Mouse (Mus musculus): Measurements from ENCODE around the gene Retreg1. TPM values are rescaled to one million over a fixed set of nuclear protein-coding genes. Genes with fewer than 3 reads are reported as not detected.

The Retreg1 gene
- total and polyA plus RNA-seq, 3 experiments, result 17.5 to 28.7 (median 19.0) TPM

GRCm38 (mm10) chr15:25844771-25845170, 1.8 kb downstream of the Retreg1 start:
- Histone ChIP-seq H3K9me3 (replicated peaks; ENCODE audit: low read length) (peaks cover 7% of the 10 kb centered on the region), H3K27ac (ENCODE audit: insufficient read depth, low read depth) (no peak overlapping the region), H3K27me3 (replicated peaks) (no peaks in the 10 kb centered on the region), H3K4me3 (replicated peaks in 1 of 3; ENCODE audit: low read depth in 2 of 3, low read length in 2 of 3, poor library complexity in 1 of 3) (no peak overlapping the region), H3K4me2 (ENCODE audit: insufficient read depth, low read depth, poor library complexity, severe bottlenecking) (peak overlapping the region; percentile 73), H3K36me3 (replicated peaks in 1 of 2; ENCODE audit: control insufficient read depth in 1 of 2, insufficient read depth in 1 of 2, low read length in 1 of 2) (peaks cover 0 to 11% of the 10 kb centered on the region in 2 experiments), H3K4me1 (ENCODE audit: control insufficient read depth in 1 of 2, insufficient read depth in 2 of 2) (peaks cover 4 to 26% of the 10 kb centered on the region in 2 experiments; a peak in 3 of 4 replicates), H3K9ac (ENCODE audit: insufficient read depth, low read depth) (no peak overlapping the region), H3K79me2 (replicated peaks; ENCODE audit: control insufficient read depth, extremely low read depth, insufficient read depth, poor library complexity, severe bottlenecking) (no peaks in the 10 kb centered on the region)
- in situ Hi-C loops (cut with MboI; ENCODE audit: low pct_ligation_motif_present, low pct_unique_long_range_greater_than_20kb, low sequenced_read_pairs), result loop anchor here (5.0 kb wide), 1 partner anchor 48 kb away; no protein-coding TSS in a partner anchor
- TF ChIP-seq USF2 (conservative IDR thresholded peaks at IDR 0.05; ENCODE audit: low read depth, low read length), result no peak
- TF ChIP-seq MAFK (IDR thresholded peaks at IDR 0.05; ENCODE audit: insufficient replicate concordance, low read length), result no peak
- TF ChIP-seq RAD21 (IDR thresholded peaks at IDR 0.05; ENCODE audit: low read depth, low read length), result no peak
- TF ChIP-seq RCOR1 (conservative IDR thresholded peaks at IDR 0.05; ENCODE audit: low read depth, low read length), result no peak
- TF ChIP-seq TBP (conservative IDR thresholded peaks at IDR 0.05; ENCODE audit: low read depth, low read length), result no peak
- no peak for TF ChIP-seq NRF1 (IDR thresholded peaks at IDR 0.05; ENCODE audit: low read depth, low read length)
- TF ChIP-seq PAX5 (IDR thresholded peaks at IDR 0.05; ENCODE audit: low read length), result no peak
- TF ChIP-seq SIN3A (IDR thresholded peaks at IDR 0.05; ENCODE audit: low read length), result no peak
- TF ChIP-seq E2F4 (IDR thresholded peaks at IDR 0.05; ENCODE audit: insufficient replicate concordance, low read depth, low read length), result no peak
- TF ChIP-seq MAX (IDR thresholded peaks at IDR 0.05; ENCODE audit: low read length), result no peak
- no peak for TF ChIP-seq MYC (IDR thresholded peaks at IDR 0.05; ENCODE audit: low read depth, low read length)
- no peak for TF ChIP-seq GABPA (IDR thresholded peaks at IDR 0.05; ENCODE audit: insufficient replicate concordance, low read depth, low read length)
- TF ChIP-seq CTCF (conservative IDR thresholded peaks at IDR 0.05 in 1 of 2, IDR thresholded peaks at IDR 0.05 in 1 of 2; ENCODE audit: low read depth in 2 of 2, low read length in 2 of 2), result no peak
- TF ChIP-seq ELF1 (IDR thresholded peaks at IDR 0.05; ENCODE audit: low read depth, low read length), result no peak
- TF ChIP-seq SMC3 (IDR thresholded peaks at IDR 0.05; ENCODE audit: low read depth, low read length), result no peak
- TF ChIP-seq MXI1 (IDR thresholded peaks at IDR 0.05; ENCODE audit: low read depth, low read length), result no peak
- no peak for TF ChIP-seq ZNF384 (IDR thresholded peaks at IDR 0.05; ENCODE audit: low read depth, low read length)
- no peak for TF ChIP-seq ZC3H11A (IDR thresholded peaks at IDR 0.05; ENCODE audit: low read depth, low read length)
- no peak for TF ChIP-seq MEF2A (IDR thresholded peaks at IDR 0.05; ENCODE audit: borderline replicate concordance, low read depth, low read length)
- no peak for DNase-seq (ENCODE audit: extremely low read depth)
- dilution Hi-C loops (cut with MboI; ENCODE audit: extremely low pct_ligation_motif_present, extremely low pct_unique_long_range_greater_than_20kb, low sequenced_read_pairs), result no loop called here

- dilution Hi-C loops (cut with MboI; ENCODE audit: extremely low pct_ligation_motif_present, extremely low pct_unique_long_range_greater_than_20kb, low sequenced_read_pairs), result no loop called here
- Histone ChIP-seq H3K79me2 (replicated peaks; ENCODE audit: control insufficient read depth, extremely low read depth, insufficient read depth, poor library complexity, severe bottlenecking) (no peaks in the 10 kb centered on the region), H3K9ac (ENCODE audit: insufficient read depth, low read depth) (no peak overlapping the region)
Observed at GRCm38 (mm10) chr15:25847576-25848168, 4.7 kb downstream of the Retreg1 start.

More at GRCm38 (mm10) chr15:25847576-25848168, 4.7 kb downstream of the Retreg1 start:
- peaks cover 6 to 23% of the 10 kb centered on the region in 2 experiments; a peak in 3 of 4 replicates for H3K4me1 ChIP-seq (ENCODE audit: control insufficient read depth in 1 of 2, insufficient read depth in 2 of 2)
- in situ Hi-C loops (cut with MboI; ENCODE audit: low pct_ligation_motif_present, low pct_unique_long_range_greater_than_20kb, low sequenced_read_pairs), result loop anchor here (5.0 kb wide), 1 partner anchor 45 kb away; no protein-coding TSS in a partner anchor
- no peaks in the 10 kb centered on the region for H3K27me3 ChIP-seq (replicated peaks)
- H3K4me3 ChIP-seq (replicated peaks in 1 of 3; ENCODE audit: low read depth in 2 of 3, low read length in 2 of 3, poor library complexity in 1 of 3), result no peak overlapping the region
- no peak overlapping the region for H3K4me2 ChIP-seq (ENCODE audit: insufficient read depth, low read depth, poor library complexity, severe bottlenecking)
- no peak for DNase-seq (ENCODE audit: extremely low read depth)
- TF ChIP-seq KAT2A (IDR thresholded peaks at IDR 0.05; ENCODE audit: insufficient replicate concordance, low read length) (no peak), NRF1 (IDR thresholded peaks at IDR 0.05; ENCODE audit: low read depth, low read length) (no peak), TBP (conservative IDR thresholded peaks at IDR 0.05; ENCODE audit: low read depth, low read length) (no peak), IRF4 (IDR thresholded peaks at IDR 0.05; ENCODE audit: low read depth, low read length) (no peak)
- peaks cover 7% of the 10 kb centered on the region for H3K9me3 ChIP-seq (replicated peaks; ENCODE audit: low read length)
- H3K27ac ChIP-seq (ENCODE audit: insufficient read depth, low read depth), result no peak overlapping the region
- H3K36me3 ChIP-seq (replicated peaks in 1 of 2; ENCODE audit: control insufficient read depth in 1 of 2, insufficient read depth in 1 of 2, low read length in 1 of 2), result peaks cover 0 to 28% of the 10 kb centered on the region in 2 experiments
